Mouse (Mus musculus): ENCODE results near the gene Mogs.

Gene Mogs

DNA sequence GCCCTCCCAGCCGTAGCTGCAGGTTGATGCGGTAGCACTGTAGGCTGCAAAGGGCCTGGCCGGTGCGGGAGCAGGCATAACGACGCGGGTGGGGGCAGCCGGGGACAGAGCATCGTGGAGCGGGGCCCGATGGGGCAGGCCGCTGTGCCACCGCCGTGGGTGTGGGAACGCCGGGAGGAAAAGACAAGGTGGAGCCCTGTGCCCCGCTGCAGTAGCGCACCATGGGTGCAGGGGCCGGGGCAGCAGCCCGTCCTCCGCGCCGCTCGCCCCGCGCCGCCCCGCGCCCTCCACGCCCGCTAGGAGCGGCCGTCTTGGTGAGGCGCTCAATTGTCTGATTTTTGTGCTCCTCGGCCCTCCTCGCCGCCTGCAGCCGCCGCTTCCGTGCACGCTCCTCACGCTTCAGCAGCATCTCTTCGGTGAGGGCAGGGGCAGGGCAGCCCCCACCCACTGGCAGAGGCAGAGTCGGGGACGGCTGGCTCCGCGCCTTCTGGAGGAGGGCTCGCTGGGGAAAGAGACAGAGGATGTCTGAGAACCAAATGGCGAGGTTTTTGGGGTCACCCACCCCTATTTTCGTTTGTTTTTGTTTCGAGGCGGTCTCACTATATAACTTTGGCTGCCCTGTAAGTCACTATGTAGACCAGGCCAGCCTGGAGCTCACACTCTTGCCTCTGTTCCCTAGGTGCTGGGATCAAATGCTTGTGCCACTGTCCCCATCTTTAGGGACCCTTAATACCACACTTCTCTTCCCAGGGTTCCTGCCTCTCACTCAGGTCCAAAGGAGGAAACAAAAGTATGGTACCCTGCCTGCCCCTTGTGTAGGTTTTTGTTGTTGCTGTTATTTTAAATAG, 6.8 kb downstream of the Mogs start:
- no peak for DNase-seq (ENCODE audit: low spot score)

DNA sequence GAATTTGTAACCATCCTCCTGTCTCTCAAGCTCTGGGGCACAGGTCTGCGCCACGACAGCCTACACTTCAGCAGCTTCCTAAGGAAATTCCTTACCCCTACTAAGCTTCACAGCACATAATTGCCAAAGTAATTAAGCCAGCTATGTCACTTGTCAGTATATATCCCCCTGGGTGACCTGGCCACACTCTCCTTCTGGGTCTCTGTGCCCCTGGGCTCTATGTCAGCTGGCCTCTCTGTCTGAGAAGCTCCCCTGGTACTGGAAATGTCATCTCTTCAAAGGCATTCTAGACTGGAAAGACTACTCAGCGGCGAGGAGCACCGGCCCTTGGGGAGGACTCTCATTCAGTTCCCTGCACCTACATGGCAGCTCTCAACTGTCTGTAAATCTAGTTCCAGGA, 7.7 kb downstream of the Mogs start:
- DNase-seq (ENCODE audit: low spot score), result no peak

- peak; percentile 95 for DNase-seq (ENCODE audit: low spot score)
These were observed 9.6 kb downstream of the Mogs start for GRCm38 (mm10) chr6:83124851-83125312.

DNA sequence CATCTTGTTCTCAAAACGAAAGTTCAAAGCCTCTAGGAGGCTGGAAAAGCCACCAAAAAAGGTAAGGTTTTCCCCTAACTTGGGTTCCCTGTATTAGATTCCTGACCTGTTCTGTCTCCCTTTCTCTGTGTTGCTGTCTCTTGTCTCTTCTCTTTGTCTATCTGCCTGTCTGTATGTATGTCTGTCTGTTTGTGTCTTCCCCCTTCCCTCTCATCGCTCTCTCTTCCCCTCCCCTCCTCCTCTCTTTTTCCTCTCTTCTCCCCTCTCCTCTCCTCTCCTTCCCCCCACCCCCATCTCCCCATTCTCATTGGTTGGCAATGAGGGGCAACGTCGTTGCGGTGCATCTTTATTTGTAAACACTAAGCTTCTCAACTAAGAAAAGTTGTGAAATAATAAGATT, 10.0 kb downstream of the Mogs start, which contains the start of gene Ino80b:
Gene Ino80b, minus strand, starts transcription at position 101 of the 400 bp plus-strand sequence.
- no peak for DNase-seq (ENCODE audit: low spot score)

DNA sequence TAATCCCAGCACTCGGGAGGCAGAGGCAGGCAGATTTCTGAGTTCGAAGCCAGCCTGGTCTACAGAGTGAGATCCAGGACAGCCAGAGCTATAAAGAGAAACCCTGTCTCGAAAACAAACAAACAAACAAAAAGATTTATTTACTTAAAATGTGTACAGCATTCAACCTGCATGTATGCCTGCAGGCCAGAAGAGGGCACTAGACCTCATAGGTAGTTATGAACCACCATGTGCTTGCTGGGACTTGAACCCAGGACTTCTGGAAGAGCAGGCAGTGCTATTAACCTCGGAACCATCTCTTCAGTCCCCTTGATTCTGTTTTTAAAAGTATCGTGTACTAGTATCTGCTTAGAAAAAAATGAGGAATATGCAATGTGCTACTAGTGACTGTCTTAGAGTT, 12.1 kb downstream of the Mogs start:
- no peak for DNase-seq (ENCODE audit: low spot score)

GRCm38 (mm10) chr6:83131469-83132034, 16.3 kb downstream of the Mogs start:
- peak; percentile 79 for DNase-seq (ENCODE audit: low spot score)

DNA sequence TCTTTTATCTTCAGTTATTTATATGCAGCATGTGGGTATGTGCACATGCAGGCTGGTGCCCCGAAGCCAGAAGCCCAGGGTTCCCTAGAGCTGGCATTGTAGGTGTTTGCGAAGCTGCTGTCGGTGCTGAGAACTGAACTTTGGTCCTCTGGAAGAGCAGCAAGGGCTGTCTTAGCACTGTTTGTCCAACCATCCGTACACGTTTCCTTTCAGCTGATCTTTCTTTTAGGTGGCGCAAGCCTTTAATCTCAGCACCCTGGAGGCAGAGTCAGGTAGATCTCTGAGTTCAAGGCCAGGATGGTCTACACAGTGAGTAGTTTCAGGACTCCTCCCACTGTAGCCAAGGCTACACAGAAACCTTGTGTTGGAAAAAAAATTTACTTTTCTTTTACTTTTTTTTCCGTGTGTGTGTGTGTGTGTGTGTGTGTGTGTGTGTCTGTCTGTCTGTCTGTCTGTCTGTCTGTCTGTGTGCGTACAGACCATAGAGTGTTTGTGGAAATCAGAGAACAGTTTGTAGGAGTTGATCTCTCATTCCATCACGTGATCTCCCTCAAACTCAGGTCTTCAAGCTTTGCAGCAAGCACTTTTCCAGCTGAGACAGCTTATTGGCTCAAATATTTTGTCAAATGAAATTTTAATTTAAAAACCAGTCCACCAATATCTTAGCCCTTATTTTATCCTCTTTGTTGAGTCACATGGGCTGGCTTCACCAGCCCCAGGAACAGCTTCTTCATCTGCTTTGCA, 17.1 kb downstream of the Mogs start:
- no peak for DNase-seq (ENCODE audit: low spot score)

DNA sequence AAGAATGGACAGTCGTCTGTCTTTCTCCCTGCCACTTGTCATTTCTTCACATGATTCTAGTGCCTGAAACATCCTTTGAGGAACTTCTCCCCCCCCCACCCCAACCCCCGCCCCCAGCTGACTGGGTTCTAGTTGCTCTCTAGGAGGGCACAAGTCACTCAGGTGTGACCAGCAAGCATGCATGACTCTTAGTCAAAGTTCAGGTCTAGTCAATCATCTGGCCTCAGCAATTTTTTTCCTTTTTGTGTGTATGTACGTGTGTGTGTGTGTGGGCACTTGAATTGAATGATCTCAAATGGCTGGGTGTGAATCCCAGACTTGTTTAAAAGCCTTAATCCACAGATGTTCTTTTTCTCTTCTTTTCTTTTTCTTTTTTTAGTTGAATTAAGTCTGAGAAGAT, 18.9 kb downstream of the Mogs start:
- no peak for DNase-seq (ENCODE audit: low spot score)

DNA sequence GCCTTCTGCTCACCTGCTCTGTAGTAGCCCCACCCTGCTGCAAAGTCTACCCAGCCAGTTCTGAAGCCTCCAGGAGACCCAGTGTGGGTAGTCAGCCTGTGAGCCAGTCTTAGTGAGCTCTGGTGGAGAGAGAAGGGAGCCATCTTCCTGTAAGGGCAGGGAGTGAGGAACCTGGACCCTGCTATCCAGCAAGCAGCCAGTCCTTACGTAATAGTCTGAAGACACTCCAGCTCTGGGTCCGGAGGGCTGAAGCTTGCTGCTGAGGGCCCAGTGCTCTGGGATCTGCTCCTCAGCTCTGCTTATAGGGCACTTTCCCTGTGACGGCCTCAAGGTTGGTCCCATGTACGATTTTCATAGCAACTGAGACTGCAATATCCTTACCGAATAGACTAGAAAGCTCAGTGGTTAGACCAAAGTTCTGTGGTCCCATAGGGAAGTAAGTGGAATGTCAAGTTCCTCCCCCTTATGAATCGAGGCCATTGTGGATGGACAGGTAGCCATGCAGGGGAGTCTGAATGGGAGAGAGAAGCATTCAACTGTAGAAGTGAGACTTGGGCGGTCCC, 19.7 kb downstream of the Mogs start, which contains the start of gene Rtkn:
Gene Rtkn, plus strand, starts transcription at position 513 of the 563 bp plus-strand sequence.
- no peak for DNase-seq (ENCODE audit: low spot score)

- peak; percentile 66 for DNase-seq (ENCODE audit: low spot score)
These were observed 20.4 kb downstream of the Mogs start for GRCm38 (mm10) chr6:83135571-83136161.

GRCm38 (mm10) chr6:83136291-83136880, 21.1 kb downstream of the Mogs start:
- DNase-seq (ENCODE audit: low spot score), result no peak

DNA sequence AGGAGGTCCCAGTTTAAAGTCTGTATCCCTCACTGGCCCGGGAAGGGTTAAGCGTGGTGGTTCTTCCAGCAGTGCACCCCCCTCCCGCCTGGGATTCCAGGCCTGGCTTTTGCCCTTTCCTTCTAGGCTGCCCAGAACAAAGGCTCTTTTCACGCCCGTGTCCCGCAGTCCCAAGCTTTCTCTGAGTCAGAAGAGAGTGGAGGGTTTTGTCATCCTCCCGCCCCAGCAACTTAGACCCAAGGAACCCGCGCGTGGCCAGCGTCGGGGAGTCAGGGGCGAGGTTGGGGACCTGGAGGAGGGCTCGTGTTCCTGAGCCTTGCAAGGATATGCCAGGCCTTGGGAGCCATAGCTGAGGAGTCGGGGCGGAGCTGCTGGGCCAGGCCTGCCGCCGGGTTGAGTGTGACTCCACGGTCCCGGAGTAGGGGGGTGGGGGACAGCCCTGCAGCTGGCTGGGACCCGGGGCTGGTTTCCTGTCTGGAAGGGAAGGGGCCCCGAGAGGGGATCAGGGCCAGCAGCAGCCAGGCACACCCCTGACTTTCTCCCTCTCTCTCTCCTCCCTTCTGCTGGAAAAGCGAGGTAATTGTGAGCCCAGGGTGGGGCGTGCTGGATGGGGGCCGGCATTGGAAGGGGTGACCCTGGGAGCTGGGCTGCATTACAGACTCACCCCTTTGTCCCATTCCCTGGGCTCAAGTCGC, 21.7 kb downstream of the Mogs start:
- no peak for DNase-seq (ENCODE audit: low spot score)

- DNase-seq (ENCODE audit: low spot score), result peak; percentile 88
These were observed 22.3 kb downstream of the Mogs start for GRCm38 (mm10) chr6:83137576-83137950.

- no peak for DNase-seq (ENCODE audit: low spot score)
These were observed 22.8 kb downstream of the Mogs start for GRCm38 (mm10) chr6:83138056-83138455.

GRCm38 (mm10) chr6:83140044-83140443, 24.7 kb downstream of the Mogs start:
- DNase-seq (ENCODE audit: low spot score), result no peak

GRCm38 (mm10) chr6:83141636-83142035, 26.3 kb downstream of the Mogs start:
- no peak for DNase-seq (ENCODE audit: low spot score)

DNA sequence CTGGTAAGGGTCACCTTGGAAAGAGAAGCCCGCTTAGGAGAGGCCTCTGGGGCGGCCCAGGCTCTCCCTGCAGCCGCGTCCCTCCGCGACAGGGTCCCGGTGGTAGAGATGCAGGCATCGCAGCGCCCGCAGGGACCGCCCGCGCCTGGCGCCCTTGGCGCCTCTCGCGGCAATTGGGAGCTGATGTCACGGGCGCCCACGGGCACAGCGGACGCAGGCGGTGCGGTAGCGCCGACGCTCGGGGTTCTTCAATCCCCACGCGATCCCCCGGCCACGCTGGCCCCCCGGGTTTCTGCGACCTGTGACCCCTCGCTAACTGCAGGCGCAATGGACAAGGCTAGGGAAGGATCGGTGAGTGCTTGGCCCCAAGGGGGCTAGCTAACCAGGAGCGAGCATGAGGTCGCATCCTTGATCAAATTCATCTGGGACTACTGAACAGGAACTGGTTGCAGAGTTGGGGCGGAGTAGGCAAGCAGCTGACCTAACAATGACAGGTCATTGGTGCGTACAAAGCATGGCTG, 27.0 kb downstream of the Mogs start:
- no peak for DNase-seq (ENCODE audit: low spot score)

DNA sequence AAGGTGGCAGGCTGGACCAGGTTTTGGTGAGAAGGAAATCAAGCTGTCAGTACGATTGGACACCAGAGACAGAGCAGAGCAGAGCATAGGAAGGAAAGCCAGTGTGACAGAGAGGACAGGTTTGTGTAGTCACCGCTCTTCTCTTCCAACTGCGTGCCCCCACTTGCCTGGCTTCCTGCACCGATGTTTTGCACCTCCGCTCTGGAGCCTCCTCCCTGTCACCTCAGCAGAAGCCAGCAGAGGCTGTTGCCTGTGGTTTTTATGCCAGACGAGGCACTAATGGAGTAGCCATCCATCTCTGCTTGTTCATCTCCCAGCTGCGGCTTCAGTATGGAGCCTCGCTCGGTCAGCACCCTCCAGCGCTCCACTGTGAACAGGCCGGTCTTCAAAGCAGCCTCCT, 27.6 kb downstream of the Mogs start:
- no peak for DNase-seq (ENCODE audit: low spot score)

- no peak for DNase-seq (ENCODE audit: low spot score)
These were observed 29.9 kb downstream of the Mogs start for GRCm38 (mm10) chr6:83145209-83145608.

- DNase-seq (ENCODE audit: low spot score), result no peak
These were observed 30.5 kb downstream of the Mogs start for GRCm38 (mm10) chr6:83145805-83146204.

- no peak for DNase-seq (ENCODE audit: low spot score)
These were observed 32.0 kb downstream of the Mogs start for GRCm38 (mm10) chr6:83147280-83147679.
